Mouse (Mus musculus) telencephalon, adult 2 months (tissue): ENCODE data around the gene Hivep1.

Experiments
- DNase-seq: peaks from one replicate; pipeline ENCODE4 v3.0.0-alpha.2; 2011; ENCODE audit warnings: low read depth, low spot score

Gene Hivep1

DNA sequence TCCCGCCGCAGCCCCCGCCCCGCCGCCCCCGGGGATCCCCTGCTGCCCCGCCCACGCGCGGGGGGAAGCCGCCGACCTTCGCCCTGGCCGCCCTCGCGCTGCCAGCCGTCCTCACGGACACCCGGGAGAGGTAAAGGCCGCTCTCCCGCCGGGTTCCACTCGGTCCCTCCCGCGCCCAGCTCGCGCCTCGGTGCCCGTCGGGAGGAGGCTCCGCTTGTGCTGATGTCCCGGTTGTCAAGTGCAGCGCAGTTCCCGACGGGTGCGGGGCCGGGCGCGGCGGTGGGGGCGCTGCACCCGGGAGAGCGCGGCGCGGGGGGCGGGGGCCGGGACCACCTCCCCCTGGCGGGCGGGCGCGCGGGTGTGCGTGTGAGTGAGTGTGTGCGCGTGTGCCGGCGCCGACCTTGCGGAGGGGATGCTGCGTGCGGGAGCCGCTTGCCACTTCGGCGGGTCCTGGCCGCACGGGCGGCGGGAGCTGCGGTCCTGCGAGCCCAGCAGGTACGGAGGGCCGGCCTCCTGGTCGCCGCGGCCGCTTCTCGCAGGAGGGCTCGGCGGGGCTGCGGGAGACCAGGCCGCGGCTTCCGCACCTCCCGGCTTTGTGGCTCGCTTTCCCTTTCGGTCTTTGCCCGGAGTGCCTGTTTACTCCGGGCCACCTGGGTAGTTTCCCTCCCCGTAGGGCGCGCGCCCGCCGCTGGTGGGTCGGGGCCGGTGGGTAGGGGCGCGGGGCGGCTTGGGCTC is at the start of gene Hivep1:
TSS of gene Hivep1 (plus strand) at position 61 of the 735 bp plus-strand sequence.
- no peak for DNase-seq

DNA sequence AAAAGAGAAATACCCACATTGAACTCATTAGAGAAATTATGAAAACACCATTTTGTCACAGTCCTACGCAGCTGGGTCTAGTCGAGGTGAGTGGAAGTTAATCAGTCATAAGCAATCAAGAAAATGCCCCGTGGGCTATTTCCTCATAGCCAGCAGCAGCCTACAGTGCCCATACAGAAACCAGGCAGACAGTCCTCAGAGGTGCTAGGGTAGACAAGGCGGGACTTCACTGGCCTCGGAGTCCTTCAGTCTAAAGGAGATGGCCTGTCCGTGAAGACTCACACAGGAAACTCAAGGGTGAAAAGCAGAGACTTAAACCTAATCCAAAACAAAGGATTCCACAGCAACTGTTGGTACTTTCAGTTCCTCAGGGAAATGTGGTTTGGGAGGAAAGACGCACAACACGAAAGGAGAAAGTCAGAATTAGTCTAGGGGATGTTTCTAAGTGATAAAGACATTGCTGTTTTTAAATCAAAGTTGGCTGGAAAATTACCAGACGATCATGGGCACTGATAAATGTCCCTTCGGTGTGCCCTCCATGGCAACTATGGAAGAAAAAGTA is 36.3 kb upstream of the Hivep1 start:
- DNase-seq = no peak

GRCm38 (mm10) chr13:42016218-42016617 is 35.6 kb upstream of the Hivep1 start:
- no peak for DNase-seq

- DNase-seq = no peak
Measured at GRCm38 (mm10) chr13:42018356-42018755, 33.5 kb upstream of the Hivep1 start.

DNA sequence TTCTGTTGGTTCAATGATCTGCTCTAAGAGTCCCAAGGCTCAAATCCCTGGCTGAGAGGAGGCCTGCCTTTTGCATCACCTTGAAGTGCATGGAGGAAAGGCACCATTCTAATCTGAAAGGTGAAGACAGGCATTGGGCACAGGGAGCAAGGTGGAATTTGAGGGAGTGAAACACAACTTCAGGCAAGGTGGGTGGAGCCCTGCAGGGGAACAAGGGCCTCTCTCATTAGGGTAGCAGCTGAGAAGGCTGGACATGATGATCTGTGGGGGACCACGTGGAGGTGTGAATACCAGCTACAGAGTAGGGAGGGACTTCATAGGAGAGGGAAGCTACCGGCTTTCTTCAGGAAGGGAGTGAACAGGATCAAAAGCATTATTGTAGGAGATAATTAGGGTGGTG is 10.6 kb upstream of the Hivep1 start:
- no peak for DNase-seq

- no peak for DNase-seq
Measured at GRCm38 (mm10) chr13:42043431-42043830, 8.4 kb upstream of the Hivep1 start.

DNA sequence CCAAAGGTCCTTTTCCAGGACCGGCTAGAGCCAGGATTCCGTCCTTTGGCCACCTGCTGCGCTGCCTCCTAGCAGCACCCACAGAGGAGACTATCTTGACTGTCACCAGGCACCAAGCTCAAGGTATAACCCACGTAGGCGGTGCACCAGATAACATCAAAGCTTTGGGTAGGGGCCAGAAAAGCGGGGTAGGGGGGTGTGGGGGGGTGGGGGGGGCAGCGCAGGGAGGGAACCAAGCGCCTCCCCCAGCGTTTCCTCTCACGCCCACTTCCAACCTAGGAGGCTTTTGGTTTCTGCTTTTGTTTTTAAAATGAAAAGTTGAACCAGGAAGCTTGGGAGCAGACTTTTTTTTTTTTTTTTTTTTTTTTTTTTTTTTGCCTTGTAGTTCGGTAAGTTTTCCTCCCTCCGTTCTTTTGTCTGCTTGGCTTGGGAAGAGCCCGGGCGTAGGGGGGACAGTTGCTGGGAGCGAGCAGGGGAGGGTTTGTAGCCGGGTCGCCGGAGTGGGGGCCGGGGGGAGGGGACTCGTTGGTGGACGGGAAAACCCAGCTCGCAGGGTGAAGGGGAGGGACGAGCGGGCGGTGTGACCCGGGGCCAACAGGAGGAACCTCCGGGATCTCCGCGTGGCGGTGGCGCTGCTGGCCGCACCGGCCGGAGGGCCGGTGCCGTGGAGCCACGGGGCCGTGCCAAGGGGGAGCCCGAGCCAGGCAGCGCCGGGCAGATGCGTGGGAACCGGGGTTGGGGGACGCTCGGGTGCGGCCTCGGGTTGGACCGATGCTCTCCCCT is 2.6 kb upstream of the Hivep1 start:
- no peak for DNase-seq

DNA sequence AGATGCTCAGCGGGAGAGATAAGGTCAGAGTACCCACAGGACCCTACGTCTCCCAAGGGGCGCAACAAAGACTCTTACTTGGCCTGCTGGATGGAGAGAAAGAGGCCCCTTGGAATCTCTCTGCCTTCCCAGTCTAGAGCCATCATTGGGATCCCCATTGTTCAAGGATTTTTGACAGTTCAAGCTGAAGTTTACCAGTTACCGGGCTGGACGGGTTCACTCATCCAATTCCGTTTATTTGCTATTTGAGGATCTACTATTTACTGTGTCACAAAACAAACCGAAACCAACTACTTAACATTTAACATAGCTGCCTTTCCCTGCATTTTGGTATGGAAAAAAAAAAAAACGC is 2.1 kb upstream of the Hivep1 start:
- DNase-seq = no peak

DNA sequence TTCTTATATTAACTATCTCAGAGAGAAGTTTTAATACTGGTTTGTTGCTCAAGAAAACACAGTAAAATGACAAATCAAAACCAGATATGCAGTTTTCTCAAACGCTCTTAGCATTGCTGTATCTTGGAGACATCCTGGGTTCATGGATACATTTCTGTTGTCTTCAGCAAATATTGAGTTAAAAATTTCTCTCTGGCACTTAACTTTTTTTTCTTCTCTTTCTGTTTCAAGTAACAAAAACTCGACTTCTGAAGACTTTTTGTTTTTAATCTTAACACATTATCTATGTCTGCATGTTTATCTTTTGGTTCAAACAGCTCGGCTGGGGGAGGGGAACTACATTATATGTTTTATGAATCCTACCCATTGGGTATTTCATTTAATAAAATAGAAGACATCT is 1.7 kb upstream of the Hivep1 start:
- no peak for DNase-seq

DNA sequence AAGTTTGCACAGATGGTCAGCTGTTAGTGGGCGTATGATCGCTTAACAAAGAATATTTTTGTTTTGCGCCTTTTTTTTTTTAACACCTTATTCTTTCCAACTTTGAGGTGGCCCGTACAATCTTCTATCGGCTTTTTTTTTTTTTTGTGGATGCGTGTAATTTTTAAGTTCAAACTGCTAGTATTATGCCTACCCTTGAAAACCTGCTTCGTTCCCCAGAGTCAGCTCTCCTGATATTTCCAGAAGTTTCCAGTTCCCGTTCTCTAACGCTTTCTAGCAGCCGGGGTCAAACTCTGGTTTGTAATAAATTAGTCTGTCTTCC is 980 bp upstream of the Hivep1 start:
- DNase-seq = no peak

- DNase-seq = peak; percentile 82
Measured at GRCm38 (mm10) chr13:42051202-42051906, 467 bp upstream of the Hivep1 start.

GRCm38 (mm10) chr13:42052696-42053541 is 1.1 kb downstream of the Hivep1 start:
- DNase-seq = peak; percentile 63

DNA sequence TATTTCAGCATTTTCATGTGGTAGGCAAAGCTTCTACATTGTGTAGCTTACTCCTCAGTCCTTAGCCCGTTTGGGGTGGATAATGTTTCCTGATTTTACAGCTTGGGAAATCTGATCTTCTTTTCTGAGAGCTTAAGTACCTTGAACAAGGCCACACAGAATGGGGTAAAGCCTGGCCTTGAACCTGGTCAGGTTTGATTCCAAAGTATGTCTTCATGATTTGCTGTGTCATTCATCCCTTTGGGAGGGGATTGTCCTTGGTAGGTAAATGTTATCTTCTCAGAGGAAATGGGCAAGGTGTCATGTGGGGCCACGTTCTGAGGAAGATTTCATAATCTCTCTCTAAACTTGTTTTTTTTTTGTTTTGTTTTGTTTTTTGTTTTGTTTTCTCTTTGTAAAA is 1.8 kb downstream of the Hivep1 start:
- no peak for DNase-seq

- no peak for DNase-seq
Measured at GRCm38 (mm10) chr13:42054138-42054537, 2.3 kb downstream of the Hivep1 start.

GRCm38 (mm10) chr13:42056712-42057332 is 5.0 kb downstream of the Hivep1 start:
- no peak for DNase-seq

GRCm38 (mm10) chr13:42060846-42061630 is 9.2 kb downstream of the Hivep1 start:
- DNase-seq = no peak

DNA sequence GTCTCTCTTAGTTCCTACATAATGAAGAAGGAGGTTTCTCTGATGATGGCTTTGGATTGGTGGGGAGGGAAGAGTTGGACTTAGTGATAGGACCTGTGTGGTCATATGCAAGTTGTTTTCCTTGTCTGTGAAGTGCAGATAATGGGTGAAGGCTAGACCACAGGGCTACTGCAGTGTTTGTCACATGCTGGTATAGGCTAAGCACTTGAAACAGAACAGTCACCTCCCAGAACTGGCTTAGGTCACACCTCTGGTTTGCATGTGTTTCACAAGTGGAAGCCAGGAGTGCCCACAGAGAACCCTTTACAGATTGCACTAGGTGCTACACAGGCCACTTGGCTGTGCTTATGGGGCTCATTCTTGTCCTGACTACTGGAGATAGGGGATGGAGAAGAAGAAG is 12.4 kb downstream of the Hivep1 start:
- DNase-seq = no peak

GRCm38 (mm10) chr13:42070236-42070635 is 18.4 kb downstream of the Hivep1 start:
- no peak for DNase-seq

- DNase-seq = no peak
Measured at GRCm38 (mm10) chr13:42071011-42071410, 19.2 kb downstream of the Hivep1 start.

DNA sequence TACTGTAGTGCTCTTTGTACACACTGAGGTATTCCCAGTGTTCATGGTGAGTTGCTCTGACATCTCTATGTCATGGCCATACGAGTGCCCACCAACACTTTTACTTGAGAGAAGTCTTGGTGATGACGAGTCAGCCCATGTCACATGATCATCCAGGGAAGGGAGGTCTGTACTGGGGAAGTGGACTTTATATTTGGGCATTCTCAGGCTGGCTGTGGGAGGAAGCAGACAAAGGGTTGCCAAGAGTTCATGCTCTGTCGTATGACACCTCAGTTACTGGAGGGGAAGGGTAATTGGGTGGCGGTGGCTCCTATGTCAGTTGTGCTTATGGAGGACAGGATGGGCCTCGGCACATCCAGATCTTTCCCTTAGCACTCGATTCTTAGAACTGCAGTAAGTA is 21.5 kb downstream of the Hivep1 start:
- no peak for DNase-seq
